Mouse (Mus musculus) erythroblast, embryonic 14.5 days (primary cell): Measurements from ENCODE around the gene Mrpl36.

Experiments used
- GATA1 ChIP-seq: IDR thresholded peaks from 2 replicates; pipeline ENCODE4 v1.6.1; 2012; ENCODE audit warnings: low read length, inconsistent platforms, mixed read lengths
- TAL1 ChIP-seq: IDR thresholded peaks from 3 replicates; pipeline ENCODE4 v1.6.1; 2012; ENCODE audit warnings: low read length, inconsistent platforms, mixed read lengths

GRCm38 (mm10) chr13:73279196-73279595, 49.1 kb upstream of the Mrpl36 start:
- TF ChIP-seq GATA1, result no peak
- no peak for TF ChIP-seq TAL1
